ENCODE assay signal across 20 mouse cellular contexts in genomic region chr19:50389925-50390552, GRCm38 (mm10).
DNase-seq lines count a peak whose midpoint lies in the region; ATAC-seq and TF ChIP-seq lines count a peak whose summit lies in the region.
"Had no signal": no experiment of that assay in that cellular context is flagged by ENCODE, and none has a peak within 500 bp of the region (broad histone marks: within the 10 kb centered on the region; RNA-seq: fewer than 3 reads in every experiment).

No protein-coding gene starts in this region.

- no peak for TF ChIP-seq CTCF in forebrain, postnatal 0 days (IDR thresholded peaks at IDR 0.05; ENCODE audit: low read depth)

- no peak overlapping the region for H3K4me3 ChIP-seq in forebrain, embryonic 13.5 days
- H3K4me3 ChIP-seq in forebrain, embryonic 11.5 days (ENCODE audit: low read depth, low read length) = no peak overlapping the region
- no peak overlapping the region for H3K4me3 ChIP-seq in forebrain, postnatal 0 days (ENCODE audit: low read depth, low read length)
- no peak overlapping the region for H3K4me3 ChIP-seq in forebrain, embryonic 12.5 days (replicated peaks)
- H3K4me3 ChIP-seq: heart, embryonic 10.5 days; heart, embryonic 13.5 days; hindbrain, embryonic 15.5 days had no signal

- 79% methylated on average over 9 of the region's 9 CpGs for WGBS in forebrain, embryonic 13.5 days
- WGBS in forebrain, embryonic 11.5 days = 87% methylated on average over 9 of the region's 9 CpGs
- 65% methylated on average over 9 of the region's 9 CpGs for WGBS in forebrain, postnatal 0 days
- 81% methylated on average over 9 of the region's 9 CpGs for WGBS in forebrain, embryonic 12.5 days

- H3K9ac ChIP-seq in forebrain, embryonic 13.5 days = no peak overlapping the region
- no peak overlapping the region for H3K9ac ChIP-seq in forebrain, embryonic 11.5 days (ENCODE audit: low read length)
- no peak overlapping the region for H3K9ac ChIP-seq in forebrain, postnatal 0 days
- no peak overlapping the region for H3K9ac ChIP-seq in forebrain, embryonic 12.5 days
- H3K9ac ChIP-seq: heart, embryonic 13.5 days; hindbrain, embryonic 15.5 days had no signal

- no peak for DNase-seq in forebrain, embryonic 11.5 days (ENCODE audit: low spot score)
- peak; percentile 18 for DNase-seq in forebrain, postnatal 0 days
- DNase-seq in brain, adult 2 months (ENCODE audit: low read depth, low spot score) = peak; percentile 19
- peak; percentile 8 for DNase-seq in telencephalon, adult 2 months (ENCODE audit: low read depth, low spot score)
- no peak for DNase-seq in right cerebral cortex, postnatal 36 days (ENCODE audit: low spot score in 2 of 2)
- DNase-seq: adrenal gland, adult 8-10 months; cerebellum, adult 18-20 months; cerebellum, adult 9-10 months; cerebellum, postnatal 14 days; gastrocnemius, postnatal 25 days; heart, adult 18-20 months; heart, postnatal 14 days; heart, postnatal 4 days had no signal

- no peak overlapping the region for H3K27ac ChIP-seq in forebrain, embryonic 13.5 days
- H3K27ac ChIP-seq in forebrain, embryonic 11.5 days (ENCODE audit: low read depth, low read length) = no peak overlapping the region
- no peak overlapping the region for H3K27ac ChIP-seq in forebrain, postnatal 0 days (ENCODE audit: low read depth, low read length)
- no peak overlapping the region for H3K27ac ChIP-seq in forebrain, embryonic 12.5 days
- H3K27ac ChIP-seq: heart, embryonic 10.5 days; heart, embryonic 13.5 days; hindbrain, embryonic 15.5 days had no signal

- no peaks in the 10 kb centered on the region for H3K4me1 ChIP-seq in forebrain, embryonic 13.5 days
- H3K4me1 ChIP-seq in forebrain, embryonic 11.5 days (replicated peaks; ENCODE audit: control insufficient read depth, insufficient read depth, low read length) = no peaks in the 10 kb centered on the region
- H3K4me1 ChIP-seq in forebrain, postnatal 0 days (ENCODE audit: insufficient read depth) = no peaks in the 10 kb centered on the region
- no peaks in the 10 kb centered on the region for H3K4me1 ChIP-seq in forebrain, embryonic 12.5 days
- H3K4me1 ChIP-seq: heart, embryonic 10.5 days; heart, embryonic 13.5 days; hindbrain, embryonic 15.5 days had no signal

- no peaks in the 10 kb centered on the region for H3K36me3 ChIP-seq in forebrain, embryonic 13.5 days (ENCODE audit: poor library complexity, severe bottlenecking)
- no peaks in the 10 kb centered on the region for H3K36me3 ChIP-seq in forebrain, embryonic 11.5 days (ENCODE audit: control insufficient read depth, insufficient read depth, low read length)
- H3K36me3 ChIP-seq in forebrain, postnatal 0 days (ENCODE audit: insufficient read depth) = no peaks in the 10 kb centered on the region
- H3K36me3 ChIP-seq in forebrain, embryonic 12.5 days (replicated peaks) = no peaks in the 10 kb centered on the region
- H3K36me3 ChIP-seq: heart, embryonic 10.5 days; heart, embryonic 13.5 days; hindbrain, embryonic 15.5 days had no signal

- peak; percentile 30; the same call in 1 of the 2 replicates for ATAC-seq in forebrain, embryonic 13.5 days
- ATAC-seq in forebrain, embryonic 11.5 days (replicated peaks; ENCODE audit: low FRiP score) = no peak
- ATAC-seq in forebrain, postnatal 0 days = peak; percentile 80
- ATAC-seq in forebrain, embryonic 12.5 days (ENCODE audit: low FRiP score) = no peak
- ATAC-seq: activated CD4-positive, CD25-positive, alpha-beta regulatory T cell, adult 4 months; intestine, postnatal 0 days had no signal

- H3K4me2 ChIP-seq in forebrain, embryonic 13.5 days = no peak overlapping the region
- H3K4me2 ChIP-seq in forebrain, embryonic 11.5 days (ENCODE audit: low read depth, low read length, severe bottlenecking) = no peak overlapping the region
- H3K4me2 ChIP-seq in forebrain, postnatal 0 days (ENCODE audit: low read depth) = no peak overlapping the region
- H3K4me2 ChIP-seq in forebrain, embryonic 12.5 days = no peak overlapping the region
- H3K4me2 ChIP-seq: heart, embryonic 13.5 days; hindbrain, embryonic 15.5 days had no signal

- peaks cover 3% of the 10 kb centered on the region for H3K9me3 ChIP-seq in forebrain, embryonic 13.5 days (replicated peaks)
- peaks cover 3% of the 10 kb centered on the region for H3K9me3 ChIP-seq in forebrain, embryonic 11.5 days (ENCODE audit: control insufficient read depth, low read length)
- H3K9me3 ChIP-seq in forebrain, postnatal 0 days (ENCODE audit: low read length) = peaks cover 5% of the 10 kb centered on the region
- H3K9me3 ChIP-seq in forebrain, embryonic 12.5 days = peaks cover 3% of the 10 kb centered on the region

- no peaks in the 10 kb centered on the region for H3K27me3 ChIP-seq in forebrain, embryonic 13.5 days
- no peaks in the 10 kb centered on the region for H3K27me3 ChIP-seq in forebrain, embryonic 11.5 days (ENCODE audit: control insufficient read depth, insufficient read depth, low read length)
- no peaks in the 10 kb centered on the region for H3K27me3 ChIP-seq in forebrain, postnatal 0 days (ENCODE audit: insufficient read depth, low read length)
- H3K27me3 ChIP-seq in forebrain, embryonic 12.5 days = no peaks in the 10 kb centered on the region
- H3K27me3 ChIP-seq: heart, embryonic 13.5 days; hindbrain, embryonic 15.5 days had no signal

Comparison
In these comparisons a context has a peak if more than half of its experiments do, and no peak if none do; other contexts are left out.
1. ATAC-seq: peak in forebrain, embryonic 13.5 days (single experiment) and forebrain, postnatal 0 days (single experiment); none in forebrain, embryonic 11.5 days (single experiment) and forebrain, embryonic 12.5 days (single experiment).
2. DNase-seq: peak in forebrain, postnatal 0 days (single experiment), brain, adult 2 months (single experiment) and telencephalon, adult 2 months (single experiment); none in forebrain, embryonic 11.5 days (single experiment) and right cerebral cortex, postnatal 36 days (0 of 2).